Mouse (Mus musculus) c-Kit-positive CD71-negative TER-119-negative erythroid progenitor cells, embryonic 14.5 days (primary cell): Measurements from ENCODE around the gene Qser1.
"Not testable (repeated sequence)": the region's sequence is repeated elsewhere in the genome, so short reads cannot be mapped to it uniquely, and the experiment has no call there.

Source experiments
- DNase-seq: peaks from one replicate; pipeline ENCODE4 v3.0.0-alpha.2; 2013; ENCODE audit warnings: low read depth

Gene Qser1

GRCm38 (mm10) chr2:104816371-104816827 lies at the start of gene Qser1:
TSS of gene Qser1 (minus strand) at chr2:104816760.
- DNase-seq = no peak

GRCm38 (mm10) chr2:104864176-104864860 lies 47.8 kb upstream of the Qser1 start:
- DNase-seq = no peak

GRCm38 (mm10) chr2:104860426-104860825 lies 43.9 kb upstream of the Qser1 start:
- DNase-seq = no peak

GRCm38 (mm10) chr2:104859060-104859459 lies 42.5 kb upstream of the Qser1 start:
- DNase-seq = no peak

GRCm38 (mm10) chr2:104858083-104858482 lies 41.5 kb upstream of the Qser1 start:
- DNase-seq = not testable (repeated sequence)

DNA sequence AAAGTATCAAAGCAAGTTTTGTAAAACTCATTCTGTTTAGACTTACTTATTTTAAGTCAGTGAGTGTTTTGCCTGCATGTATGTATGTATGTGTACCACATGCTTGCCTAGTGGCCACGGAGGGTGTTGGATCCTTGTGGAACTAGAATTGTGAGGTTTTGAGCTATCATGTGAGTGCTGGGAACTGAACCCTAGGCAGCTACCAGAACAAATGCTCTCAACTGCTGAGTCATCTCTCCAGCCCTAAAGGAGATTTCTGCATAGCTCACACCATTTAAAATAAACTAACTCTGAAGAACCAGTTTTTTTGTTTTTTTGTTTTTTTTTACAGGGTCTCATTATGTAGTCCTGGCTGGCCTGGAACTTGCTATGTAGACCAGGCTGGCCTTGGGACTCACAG lies 39.7 kb upstream of the Qser1 start:
- DNase-seq = no peak

- no peak for DNase-seq
Observed at GRCm38 (mm10) chr2:104855732-104856131, 39.2 kb upstream of the Qser1 start.

DNA sequence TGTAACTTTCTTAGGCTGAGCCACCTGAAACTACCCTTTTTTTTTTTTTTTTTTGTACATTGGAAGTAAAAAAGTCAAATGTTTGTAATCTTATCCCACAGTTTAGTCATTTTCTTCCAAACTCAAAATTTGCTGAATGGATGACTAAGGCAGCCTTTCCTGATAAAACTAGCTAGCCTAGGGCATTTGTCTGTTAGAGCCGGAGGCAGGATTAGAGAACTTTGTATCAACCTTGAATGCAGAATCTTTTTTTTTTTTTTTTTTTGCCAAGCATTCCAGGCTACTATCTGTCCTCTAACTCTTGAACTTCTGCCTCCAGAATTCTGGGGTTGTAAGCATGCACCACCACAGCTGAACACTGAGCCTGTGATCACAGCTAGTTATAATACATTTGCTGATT lies 38.3 kb upstream of the Qser1 start:
- DNase-seq = no peak

- no peak for DNase-seq
Observed at GRCm38 (mm10) chr2:104852546-104852945, 36.0 kb upstream of the Qser1 start.

GRCm38 (mm10) chr2:104851686-104852085 lies 35.1 kb upstream of the Qser1 start:
- DNase-seq = no peak

DNA sequence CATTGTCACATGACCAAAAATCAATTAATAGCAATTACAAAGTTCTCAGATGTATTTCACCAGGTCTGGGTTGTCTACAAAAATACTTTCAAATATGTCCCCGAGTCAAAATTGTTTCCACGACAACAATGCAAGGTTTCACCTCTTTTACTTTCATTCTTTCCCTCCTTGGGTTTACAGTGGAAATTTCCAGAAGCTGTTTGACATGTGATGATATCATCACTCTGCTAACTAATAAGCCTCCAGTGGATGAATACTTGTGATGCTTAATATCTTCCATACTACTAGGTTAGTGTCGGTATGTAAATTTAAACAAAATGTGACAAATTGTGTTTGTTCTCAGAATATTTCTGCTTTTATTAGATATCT lies 33.4 kb upstream of the Qser1 start:
- DNase-seq = no peak

DNA sequence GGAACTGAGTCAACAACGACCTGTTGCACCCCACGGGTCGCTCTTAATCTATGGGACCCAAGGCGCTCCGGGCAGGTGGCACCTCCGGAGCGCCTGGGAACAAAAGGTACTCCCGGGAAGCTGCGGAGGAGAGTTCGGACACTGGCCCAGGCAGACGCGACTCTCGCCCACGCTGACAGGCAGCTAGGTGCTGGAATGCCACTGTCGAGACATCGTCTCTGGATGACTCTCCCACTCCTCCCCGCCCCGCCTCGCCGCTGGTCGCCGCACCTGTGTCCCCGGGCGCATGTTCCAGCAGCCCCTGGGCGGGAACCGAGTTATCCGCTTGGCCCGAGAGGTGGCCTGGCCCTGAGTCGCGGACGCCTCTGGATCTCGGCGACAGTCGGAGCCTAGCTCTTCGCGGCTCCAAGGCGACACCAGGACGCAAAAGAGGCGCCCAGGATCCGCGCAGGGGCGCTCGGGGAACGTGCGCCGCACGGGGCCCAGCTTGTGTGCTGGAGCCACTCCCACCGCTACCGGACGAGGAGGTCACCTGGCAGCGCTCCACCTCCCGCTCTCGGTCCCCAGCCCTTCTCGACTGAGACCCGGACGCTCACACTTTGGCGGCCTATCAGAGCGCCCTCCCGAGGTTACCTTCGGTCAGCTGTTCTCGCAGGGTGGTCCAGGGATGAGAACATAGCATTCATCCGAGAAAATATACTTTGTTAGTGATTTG lies 32.9 kb upstream of the Qser1 start, which contains the start of gene Prrg4:
TSS of gene Prrg4 (minus strand) at position 601 of the 715 bp plus-strand sequence.
- DNase-seq = no peak

- no peak for DNase-seq
Observed at GRCm38 (mm10) chr2:104848235-104849161, 31.9 kb upstream of the Qser1 start.

DNA sequence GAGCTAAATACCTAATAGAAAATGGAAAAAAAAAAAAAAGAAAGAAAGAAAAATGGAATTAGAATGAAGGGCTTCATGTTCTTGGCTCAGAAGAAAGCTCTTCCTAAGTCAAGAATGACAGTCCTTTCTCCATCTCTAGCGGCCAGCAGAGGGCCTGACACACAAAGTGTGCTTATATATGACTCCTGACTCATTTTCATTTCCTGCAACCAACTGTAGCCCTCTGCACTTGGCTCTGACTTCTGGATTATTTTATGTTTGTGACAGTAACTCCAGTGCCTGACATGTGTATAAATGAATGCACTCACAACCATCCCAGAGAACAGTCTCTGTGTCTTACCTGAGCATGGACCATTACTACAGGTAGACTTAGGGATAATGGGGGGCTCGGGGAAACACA lies 31.1 kb upstream of the Qser1 start:
- no peak for DNase-seq

DNA sequence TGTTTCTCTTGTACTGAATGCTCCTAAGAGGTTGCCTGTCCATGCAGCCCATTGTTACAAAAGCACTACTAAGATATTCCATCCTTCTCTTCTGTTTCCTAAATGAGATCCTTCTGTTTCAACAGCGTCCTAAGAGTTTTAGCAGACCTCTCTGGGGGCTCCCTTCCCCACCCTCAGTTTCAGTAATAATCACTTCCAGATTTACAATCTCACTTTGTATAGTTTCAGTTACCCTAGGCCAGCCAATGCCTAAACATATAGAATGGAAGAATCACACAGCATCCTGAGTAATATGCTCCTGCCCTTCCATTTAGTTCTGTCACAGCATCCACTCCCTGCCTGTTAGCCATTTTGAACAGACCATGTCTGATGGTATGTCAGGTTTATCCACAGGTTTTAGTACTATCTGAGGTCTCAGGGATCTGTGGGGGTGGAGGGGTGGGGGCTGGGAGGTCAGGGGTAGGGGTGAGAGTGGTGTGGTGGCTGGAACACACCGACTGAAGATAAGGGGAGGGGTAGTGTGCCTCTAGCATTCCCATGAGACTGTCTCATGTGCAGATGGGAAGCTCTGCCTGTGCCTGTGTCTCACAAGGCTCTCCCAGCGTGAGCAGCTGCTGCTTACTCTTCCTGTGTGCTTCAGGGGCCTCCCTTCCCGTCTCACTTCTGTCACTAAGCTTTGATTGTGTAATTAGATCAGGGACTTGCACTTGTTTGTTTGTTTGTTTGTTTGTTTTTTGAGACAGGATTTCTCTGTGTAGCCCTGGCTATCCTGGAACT lies 30.3 kb upstream of the Qser1 start:
- no peak for DNase-seq

DNA sequence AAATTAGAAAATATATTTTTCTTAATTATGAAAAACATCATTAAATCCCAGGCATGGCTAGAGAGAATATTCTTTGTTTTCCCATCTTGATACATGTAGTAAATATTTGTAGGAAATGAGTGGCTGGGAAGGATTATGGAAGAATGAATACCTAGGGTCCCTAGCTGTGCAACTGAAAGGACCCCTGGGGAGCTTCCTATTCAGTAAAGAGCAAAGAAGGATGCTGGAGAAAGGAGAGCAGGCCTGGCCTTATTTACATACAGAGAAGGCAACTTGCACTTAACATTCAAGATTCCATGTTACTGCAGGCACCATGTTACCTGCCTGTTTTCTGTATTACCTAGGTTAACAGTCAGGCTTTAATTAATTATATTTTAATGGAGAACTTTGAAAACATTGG lies 26.0 kb upstream of the Qser1 start:
- no peak for DNase-seq

GRCm38 (mm10) chr2:104841736-104842135 lies 25.2 kb upstream of the Qser1 start:
- DNase-seq = no peak

DNA sequence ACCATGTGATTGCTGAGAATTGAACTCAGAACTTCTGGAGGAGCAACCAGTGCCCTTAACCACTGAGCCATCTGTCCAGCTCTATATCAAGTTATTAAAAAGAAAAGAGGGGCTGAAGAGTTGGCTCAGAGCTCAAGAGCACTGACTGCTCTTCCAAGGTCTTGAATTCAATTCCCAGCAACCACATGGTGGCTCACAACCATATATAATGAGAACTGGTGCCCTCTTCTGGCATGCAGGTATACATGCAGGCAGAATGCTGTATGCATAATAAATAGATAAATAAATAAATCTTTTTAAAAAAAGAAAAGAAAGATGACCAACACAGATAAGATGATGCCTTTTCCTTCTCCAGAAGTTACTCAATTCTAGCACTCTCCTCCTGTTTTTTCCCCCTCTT lies 24.4 kb upstream of the Qser1 start:
- DNase-seq = no peak

GRCm38 (mm10) chr2:104832486-104832885 lies 15.9 kb upstream of the Qser1 start:
- no peak for DNase-seq

GRCm38 (mm10) chr2:104826191-104826590 lies 9.6 kb upstream of the Qser1 start:
- DNase-seq = no peak

GRCm38 (mm10) chr2:104818763-104819162 lies 2.2 kb upstream of the Qser1 start:
- not testable (repeated sequence) for DNase-seq
